In genomic region chr1:164184142-164184870, GRCm38 (mm10) we compare ENCODE assay signal across 8 mouse cellular contexts. TPM values are rescaled to one million over a fixed set of nuclear protein-coding genes. Genes with fewer than 3 reads are reported as not detected.
DNase-seq lines count a peak whose midpoint lies in the region; ATAC-seq and TF ChIP-seq lines count a peak whose summit lies in the region.
"Had no signal": no experiment of that assay in that cellular context is flagged by ENCODE, and none has a peak within 500 bp of the region (broad histone marks: within the 10 kb centered on the region; RNA-seq: fewer than 3 reads in every experiment).

No protein-coding gene starts in this region.

- intact Hi-C loops in left cerebral cortex, adult 2 months (cut with DNase I), result loop anchor here (1.0 to 2.0 kb wide), 2 partner anchors 36 to 175 kb away; no protein-coding TSS in a partner anchor

- ATAC-seq in hindbrain, embryonic 16.5 days, result peak; percentile 95
- ATAC-seq in megakaryocyte-erythroid progenitor cell, adult 5-6 weeks (replicated peaks; ENCODE audit: low FRiP score, low TSS enrichment, poor library complexity, severe bottlenecking), result peak; percentile 97

- peak; percentile 60 for DNase-seq in ZHBTc4 (ENCODE audit: low read depth, low spot score)
- DNase-seq in cerebellum, adult 8-10 months, result peak; percentile 41
- DNase-seq in forelimb bud, embryonic 11.5 days (ENCODE audit: low read depth, low spot score), result peak; percentile 66
- peak; percentile 53 to 64 for DNase-seq in left cerebral cortex, adult 2 months (ENCODE audit: extremely low spot score in 1 of 2, low spot score in 2 of 2)

- H3K4me1 ChIP-seq in hindbrain, embryonic 16.5 days (ENCODE audit: control insufficient read depth, insufficient read depth, low read depth, low read length), result peaks cover 3% of the 10 kb centered on the region; the same call in 1 of the 2 replicates
- H3K4me1 ChIP-seq in small intestine, adult 2 months (ENCODE audit: control insufficient read depth, insufficient read depth, insufficient read length, low read length), result peaks cover 4% of the 10 kb centered on the region; the same call in 1 of the 2 replicates

- H3K4me3 ChIP-seq in hindbrain, embryonic 16.5 days (ENCODE audit: low read length), result peak overlapping the region; percentile 14
- peak overlapping the region; percentile 42 for H3K4me3 ChIP-seq in left cerebral cortex, adult 2 months
- peak overlapping the region; percentile 18; the same call in 1 of the 2 replicates for H3K4me3 ChIP-seq in small intestine, adult 2 months (ENCODE audit: low read depth, low read length)
- H3K4me3 ChIP-seq: myocyte had no signal

- H3K9ac ChIP-seq in hindbrain, embryonic 16.5 days (ENCODE audit: low read depth, low read length), result 0 out of 2 replicates have a peak overlapping the region, but pooled peaks have one; percentile 3

- TF ChIP-seq CTCF in left cerebral cortex, adult 2 months (IDR thresholded peaks at IDR 0.05), result peak; percentile 94
- no peak for TF ChIP-seq CTCF in small intestine, adult 2 months (IDR thresholded peaks at IDR 0.05; ENCODE audit: extremely low read depth, insufficient read length, insufficient replicate concordance, low read depth, low read length)

- H3K9me3 ChIP-seq in hindbrain, embryonic 16.5 days (ENCODE audit: control insufficient read depth, low read length), result no peaks in the 10 kb centered on the region

- no peaks in the 10 kb centered on the region for H3K27me3 ChIP-seq in hindbrain, embryonic 16.5 days (replicated peaks; ENCODE audit: control insufficient read depth, insufficient read depth, low read length)
- no peaks in the 10 kb centered on the region for H3K27me3 ChIP-seq in small intestine, adult 2 months (ENCODE audit: control insufficient read depth, insufficient read depth, low read length)

- TF ChIP-seq POLR2A in small intestine, adult 2 months (IDR thresholded peaks at IDR 0.05; ENCODE audit: low read depth, low read length), result no peak

- H3K36me3 ChIP-seq in hindbrain, embryonic 16.5 days (ENCODE audit: control insufficient read depth, insufficient read depth, low read length), result no peaks in the 10 kb centered on the region
- H3K36me3 ChIP-seq in small intestine, adult 2 months (ENCODE audit: control insufficient read depth, insufficient read depth, low read length), result no peaks in the 10 kb centered on the region

- H3K4me2 ChIP-seq in hindbrain, embryonic 16.5 days (ENCODE audit: low read length), result peak overlapping the region; percentile 50

- WGBS in hindbrain, embryonic 16.5 days, result 47% methylated on average over 16 of the region's 16 CpGs
- 45% methylated on average over 16 of the region's 16 CpGs for WGBS in small intestine, adult 2 months

- H3K27ac ChIP-seq in hindbrain, embryonic 16.5 days (ENCODE audit: low read depth, low read length), result no peak overlapping the region
- no peak overlapping the region for H3K27ac ChIP-seq in left cerebral cortex, adult 2 months
- H3K27ac ChIP-seq in small intestine, adult 2 months (ENCODE audit: insufficient read depth, low read depth, low read length), result no peak overlapping the region

RNA-seq across cellular contexts. Expression of gene F5, which starts 32.7 kb away (rescaled TPM):
- polyA plus RNA-seq in hindbrain, embryonic 16.5 days (2015; fragmentation: Nextera tagmentation; extraction: Ambion mirVana), result 0.09 and 0.21 TPM in 2 replicates
- 1 to 10 TPM in 1 of 2 experiments, under 1 TPM in 1; 0.75 to 1.1 TPM for total RNA-seq in left cerebral cortex, adult 2 months (2021)
- 0.94 TPM in 1 of 2 replicates, not detected in the other for total RNA-seq in megakaryocyte-erythroid progenitor cell, adult 5-6 weeks (2014; fragmentation: Nextera tagmentation)
- total RNA-seq in megakaryocyte-erythroid progenitor cell, adult 5-6 weeks (2017), result 0.42 and 0.46 TPM in 2 replicates
- polyA plus RNA-seq in small intestine, adult 2 months (2012; rRNA removed), result 0.23 and 1.2 TPM in 2 replicates
